Comparison of ENCODE assay signal across 15 mouse cellular contexts in the genomic region with DNA sequence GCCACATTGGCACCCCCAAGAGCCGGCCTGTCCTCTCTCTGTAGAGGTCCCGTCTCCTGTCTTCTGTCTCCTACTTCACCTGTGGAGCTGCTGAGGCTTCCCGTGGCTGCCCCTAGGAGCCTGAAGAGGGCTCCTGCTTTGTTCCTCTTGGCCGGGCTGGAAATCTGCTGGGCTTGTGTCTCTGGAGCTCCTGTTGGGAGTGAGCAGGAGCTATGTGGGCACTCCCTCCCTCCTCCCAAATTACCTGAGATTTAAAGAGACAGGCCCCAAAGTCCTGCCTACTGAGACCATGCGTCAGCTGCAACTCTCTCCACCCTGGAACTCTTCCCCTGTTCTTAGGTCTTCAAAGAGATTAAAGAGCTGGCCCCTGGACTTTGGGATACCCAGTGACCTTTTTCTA. TPM values are rescaled to one million over a fixed set of nuclear protein-coding genes. Genes with fewer than 3 reads are reported as not detected.
A peak's percentile ranks its signal among the peaks of the same experiment; 100 is the strongest.
DNase-seq lines count a peak whose midpoint lies in the region; ATAC-seq and TF ChIP-seq lines count a peak whose summit lies in the region.
"Had no signal": no experiment of that assay in that cellular context is flagged by ENCODE, and none has a peak within 500 bp of the region (broad histone marks: within the 10 kb centered on the region; RNA-seq: fewer than 3 reads in every experiment).

A gene (minus strand): TSS at position 228 of the 400 bp plus-strand sequence.

- 22% methylated on average over 5 of the region's 5 CpGs for WGBS in intestine, embryonic 16.5 days
- WGBS in lung, embryonic 15.5 days: 14% methylated on average over 5 of the region's 5 CpGs
- WGBS in stomach, postnatal 0 days: 11% methylated on average over 5 of the region's 5 CpGs

- no peaks in the 10 kb centered on the region for H3K4me1 ChIP-seq in intestine, embryonic 16.5 days (ENCODE audit: control insufficient read depth, insufficient read depth, low read length)
- H3K4me1 ChIP-seq in lung, embryonic 15.5 days: no peaks in the 10 kb centered on the region
- no peaks in the 10 kb centered on the region for H3K4me1 ChIP-seq in stomach, postnatal 0 days (replicated peaks; ENCODE audit: control insufficient read depth, insufficient read depth)
- H3K4me1 ChIP-seq: heart, embryonic 12.5 days had no signal

- intact Hi-C loops in left cerebral cortex, adult 2 months (cut with DNase I): no loop called here
- intact Hi-C loops in left cerebral cortex, postnatal 14 days (cut with DNase I): no loop called here

- peak within 1 kb of the TSS; percentile 43 for H3K4me3 ChIP-seq in left cerebral cortex, adult 2 months
- no peak within 1 kb of the TSS for H3K4me3 ChIP-seq in intestine, embryonic 16.5 days (ENCODE audit: low read length)
- H3K4me3 ChIP-seq in lung, embryonic 15.5 days: peak within 1 kb of the TSS; percentile 34
- H3K4me3 ChIP-seq in stomach, postnatal 0 days (ENCODE audit: low read depth, low read length): peak within 1 kb of the TSS; percentile 37
- H3K4me3 ChIP-seq: gastrocnemius, adult 2 months; heart, embryonic 12.5 days had no signal

- no peaks in the 10 kb centered on the region for H3K9me3 ChIP-seq in intestine, embryonic 16.5 days (ENCODE audit: control insufficient read depth, low read length)
- H3K9me3 ChIP-seq in lung, embryonic 15.5 days: no peaks in the 10 kb centered on the region
- H3K9me3 ChIP-seq in stomach, postnatal 0 days (ENCODE audit: control insufficient read depth, low read length): no peaks in the 10 kb centered on the region
- H3K9me3 ChIP-seq: heart, embryonic 12.5 days had no signal

- no peak for DNase-seq in left cerebral cortex, adult 2 months (ENCODE audit: extremely low spot score in 1 of 2, low spot score in 2 of 2)
- DNase-seq in left cerebral cortex, postnatal 14 days (ENCODE audit: low spot score in 2 of 2): no peak
- peak; percentile 42 for DNase-seq in stomach, postnatal 0 days (ENCODE audit: low spot score)
- no peak for DNase-seq in spleen, adult 12 weeks (ENCODE audit: low spot score)
- DNase-seq: cerebellum, postnatal 36 days; gastrocnemius, adult 2 months; thymus, adult 18-20 months had no signal

- H3K36me3 ChIP-seq in intestine, embryonic 16.5 days (ENCODE audit: control insufficient read depth, insufficient read depth, low read length): no peaks in the 10 kb centered on the region
- H3K36me3 ChIP-seq in lung, embryonic 15.5 days: no peaks in the 10 kb centered on the region
- H3K36me3 ChIP-seq in stomach, postnatal 0 days (ENCODE audit: control insufficient read depth, insufficient read depth, low read length): no peaks in the 10 kb centered on the region
- H3K36me3 ChIP-seq: heart, embryonic 12.5 days had no signal

- no peaks in the 10 kb centered on the region for H3K27me3 ChIP-seq in intestine, embryonic 16.5 days (replicated peaks; ENCODE audit: control insufficient read depth, insufficient read depth, low read length)
- no peaks in the 10 kb centered on the region for H3K27me3 ChIP-seq in lung, embryonic 15.5 days
- H3K27me3 ChIP-seq in stomach, postnatal 0 days (ENCODE audit: control insufficient read depth, insufficient read depth, low read length): no peaks in the 10 kb centered on the region

- no peak for TF ChIP-seq CTCF in left cerebral cortex, adult 2 months (IDR thresholded peaks at IDR 0.05)
- TF ChIP-seq CTCF in stomach, postnatal 0 days (IDR thresholded peaks at IDR 0.05; ENCODE audit: low read depth): no peak

- no peak for TF ChIP-seq EP300 in stomach, postnatal 0 days (optimal IDR thresholded peaks at IDR 0.05)

- H3K4me2 ChIP-seq in intestine, embryonic 16.5 days (ENCODE audit: low read depth, low read length): peak within 1 kb of the TSS; percentile 27; the same call in 1 of the 2 replicates
- H3K4me2 ChIP-seq in lung, embryonic 15.5 days: peak within 1 kb of the TSS; percentile 48
- H3K4me2 ChIP-seq in stomach, postnatal 0 days (replicated peaks; ENCODE audit: low read depth): peak within 1 kb of the TSS; percentile 50
- H3K4me2 ChIP-seq: heart, embryonic 12.5 days; liver, embryonic 11.5 days had no signal

- H3K27ac ChIP-seq in left cerebral cortex, adult 2 months: peak within 1 kb of the TSS; percentile 82
- H3K27ac ChIP-seq in intestine, embryonic 16.5 days (ENCODE audit: low read length): no peak within 1 kb of the TSS
- H3K27ac ChIP-seq in lung, embryonic 15.5 days: no peak within 1 kb of the TSS
- H3K27ac ChIP-seq in stomach, postnatal 0 days (replicated peaks): 0 out of 2 replicates have a peak within 1 kb of the TSS, but pooled peaks have one; percentile 18
- H3K27ac ChIP-seq: gastrocnemius, adult 2 months had no signal

- H3K9ac ChIP-seq in intestine, embryonic 16.5 days (ENCODE audit: low read depth, low read length): no peak within 1 kb of the TSS
- no peak within 1 kb of the TSS for H3K9ac ChIP-seq in lung, embryonic 15.5 days
- H3K9ac ChIP-seq in stomach, postnatal 0 days (ENCODE audit: low read length): peak within 1 kb of the TSS; percentile 51
- H3K9ac ChIP-seq: heart, embryonic 12.5 days had no signal

- peak; percentile 14; the same call in 1 of the 2 replicates for ATAC-seq in intestine, embryonic 16.5 days
- no peak; the same call in 1 of the 2 replicates for ATAC-seq in lung, embryonic 15.5 days (ENCODE audit: borderline replicate concordance, extremely low read depth, low FRiP score, low TSS enrichment)
- peak; percentile 35; the same call in 1 of the 2 replicates for ATAC-seq in stomach, postnatal 0 days (ENCODE audit: low FRiP score, low TSS enrichment)
- no peak for ATAC-seq in activated CD4-positive, CD25-positive, alpha-beta regulatory T cell, adult 4 months
- ATAC-seq: forebrain, embryonic 14.5 days had no signal

RNA-seq across cellular contexts. Expression of the gene that starts here (rescaled TPM):
- 1 to 10 TPM; 1.9 to 2.5 TPM for total RNA-seq in left cerebral cortex, adult 2 months (2021)
- total RNA-seq in left cerebral cortex, postnatal 14 days (2021): 1 to 10 TPM; 1.8 to 3.0 TPM
- 0.29 and 0.35 TPM in 2 replicates for polyA plus RNA-seq in intestine, embryonic 16.5 days (2015; fragmentation: Nextera tagmentation; extraction: Ambion mirVana)
- 1.8 and 2.3 TPM in 2 replicates for polyA plus RNA-seq in lung, embryonic 15.5 days (2015; fragmentation: Nextera tagmentation; extraction: Ambion mirVana)
- polyA plus RNA-seq in stomach, postnatal 0 days (2015; fragmentation: Nextera tagmentation; extraction: Ambion mirVana): 7.1 and 8.4 TPM in 2 replicates
- under 1 TPM; 0.20 to 0.24 TPM for polyA plus RNA-seq in activated CD4-positive, CD25-positive, alpha-beta regulatory T cell, adult 4 months (2017; shearing (Covaris generic))
- total RNA-seq: gastrocnemius, adult 2 months; megakaryocyte, adult 5-6 weeks; neutrophil, adult 5-6 weeks had no signal

Comparison
In these comparisons a context has a peak if more than half of its experiments do, and no peak if none do; other contexts are left out.
1. Peak in ATAC-seq and H3K4me2 ChIP-seq in intestine, embryonic 16.5 days; RNA of the gene not detected or under 1 TPM.
2. H3K27ac ChIP-seq: peak in left cerebral cortex, adult 2 months (single experiment) and stomach, postnatal 0 days (single experiment); none in intestine, embryonic 16.5 days (single experiment) and lung, embryonic 15.5 days (single experiment).
3. Peak in every context shown above with its lines, with median percentiles within 50 percentile points of each other: H3K4me2 ChIP-seq.